Mouse (Mus musculus) hindbrain, embryonic 10.5 days (tissue): ENCODE results near the gene Fancd2. TPM values are rescaled to one million over a fixed set of nuclear protein-coding genes. Genes with fewer than 3 reads are reported as not detected.
A peak's percentile ranks its signal among the peaks of the same experiment; 100 is the strongest.

Experiments used
- DNase-seq: peaks from one replicate; pipeline ENCODE4 v3.0.0-alpha.2; 2017; ENCODE audit warnings: low spot score
- H3K27ac ChIP-seq: fragments of 300-500 bp; sonication (generic); 2 replicates; pipeline ENCODE4 v1.5.1; 2016; ENCODE audit warnings: mild to moderate bottlenecking, moderate library complexity
- H3K27me3 ChIP-seq: fragments of 300-500 bp; sonication (generic); 2 replicates; pipeline ENCODE4 v1.6.1; 2016; ENCODE audit warnings: mild to moderate bottlenecking; ENCODE audit not compliant: poor library complexity, insufficient read depth, severe bottlenecking
- H3K36me3 ChIP-seq: fragments of 300-500 bp; sonication (generic); 2 replicates; pipeline ENCODE4 v1.6.1; 2016; ENCODE audit warnings: mild to moderate bottlenecking, moderate library complexity
- H3K4me1 ChIP-seq: fragments of 300-500 bp; sonication (generic); replicated peaks from 2 replicates; pipeline ENCODE4 v1.6.1; 2016; ENCODE audit warnings: mild to moderate bottlenecking
- H3K4me3 ChIP-seq: fragments of 300-500 bp; sonication (generic); 2 replicates; pipeline ENCODE4 v1.5.1; 2016; ENCODE audit warnings: mild to moderate bottlenecking, moderate library complexity
- H3K9me3 ChIP-seq: fragments of 300-500 bp; sonication (generic); 2 replicates; pipeline ENCODE4 v1.6.1; 2016; ENCODE audit warnings: mild to moderate bottlenecking, moderate library complexity
- WGBS: fragments of 180-500 bp; shearing (Covaris S2); methylation state at CpG from one replicate; pipeline ENCODE4 v1.1.7; 2016; 5-methylcytosine and 5-hydroxymethylcytosine counted together
- polyA plus RNA-seq: library from polyadenylated mRNA; unstranded; fragments of >200 nt; fragmentation: Nextera tagmentation; extraction: Ambion mirVana; gene quantifications from 2 replicates; pipeline ENCODE4 v1.2.1, GENCODE M21; 2016

Gene Fancd2
- polyA plus RNA-seq, 1 experiment from 2014 or later, result 13.2 TPM

GRCm38 (mm10) chr6:113624989-113625770, 93.7 kb downstream of the Fancd2 start:
- no peak for DNase-seq
- H3K36me3 ChIP-seq, result peaks cover 44% of the 10 kb centered on the region
- peak overlapping the region; percentile 78 for H3K4me3 ChIP-seq

DNA sequence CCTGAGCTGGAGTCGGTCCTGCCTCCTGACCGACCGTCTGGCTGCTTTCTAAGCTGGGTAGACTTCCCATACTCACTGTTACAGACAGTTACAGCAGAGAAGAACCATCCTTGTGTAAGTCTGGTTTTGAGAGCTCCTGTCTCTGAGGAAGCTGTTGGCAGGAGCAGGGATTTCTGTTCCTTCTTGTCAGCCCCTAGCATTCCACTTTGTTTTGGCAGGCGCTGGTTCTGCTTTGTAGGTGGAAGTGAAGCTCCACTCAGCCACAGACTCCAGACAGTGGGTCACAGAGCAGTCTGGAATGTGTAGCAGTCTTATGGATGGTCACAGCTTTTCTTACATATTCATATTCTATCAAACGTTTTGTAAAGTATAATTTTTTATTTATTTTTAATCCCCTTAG, 98.8 kb downstream of the Fancd2 start:
- no peak overlapping the region for H3K27ac ChIP-seq
- DNase-seq, result no peak
- H3K27me3 ChIP-seq, result no peaks in the 10 kb centered on the region
- H3K4me3 ChIP-seq, result no peak overlapping the region
- peaks cover 10% of the 10 kb centered on the region for H3K4me1 ChIP-seq
- H3K9me3 ChIP-seq, result no peaks in the 10 kb centered on the region
- WGBS, result 88% methylated on average over 5 of the region's 5 CpGs
- peaks cover 82% of the 10 kb centered on the region for H3K36me3 ChIP-seq

More at GRCm38 (mm10) chr6:113624989-113625770, 93.7 kb downstream of the Fancd2 start:
- Histone ChIP-seq H3K9me3 (no peaks in the 10 kb centered on the region), H3K27me3 (no peaks in the 10 kb centered on the region), H3K27ac (0 out of 2 replicates have a peak overlapping the region, but pooled peaks have one; percentile 95), H3K4me1 (peaks cover 22% of the 10 kb centered on the region)
- WGBS, result 67% methylated on average over 5 of the region's 5 CpGs

GRCm38 (mm10) chr6:113632863-113633262, 101.4 kb downstream of the Fancd2 start:
- DNase-seq, result no peak

GRCm38 (mm10) chr6:113638302-113639040, 107.0 kb downstream of the Fancd2 start, which contains the start of gene Irak2:
Gene Irak2 (plus strand): TSS chr6:113638467.
- H3K27me3 ChIP-seq, result no peaks in the 10 kb centered on the region
- H3K27ac ChIP-seq, result peak within 1 kb of the TSS; percentile 78
- no peaks in the 10 kb centered on the region for H3K9me3 ChIP-seq
- peaks cover 14% of the 10 kb centered on the region for H3K4me1 ChIP-seq
- peaks cover 6% of the 10 kb centered on the region for H3K36me3 ChIP-seq
- peak; percentile 93 for DNase-seq
- H3K4me3 ChIP-seq, result peak within 1 kb of the TSS; percentile 57
- 9% methylated on average over 37 of the region's 37 CpGs for WGBS

More at GRCm38 (mm10) chr6:113632863-113633262, 101.4 kb downstream of the Fancd2 start:
- Histone ChIP-seq H3K4me1 (no peaks in the 10 kb centered on the region), H3K36me3 (peaks cover 61% of the 10 kb centered on the region), H3K9me3 (no peaks in the 10 kb centered on the region), H3K4me3 (no peak overlapping the region), H3K27me3 (no peaks in the 10 kb centered on the region), H3K27ac (no peak overlapping the region)
- WGBS, result 90% methylated on average over 4 of the region's 4 CpGs

- peaks cover 14% of the 10 kb centered on the region for H3K4me1 ChIP-seq
- no peak for DNase-seq
- 89% methylated on average over 4 of the region's 4 CpGs for WGBS
Observed at GRCm38 (mm10) chr6:113639201-113639600, 107.7 kb downstream of the Fancd2 start.

GRCm38 (mm10) chr6:113642605-113643004, 111.1 kb downstream of the Fancd2 start:
- Histone ChIP-seq H3K4me3 (no peak overlapping the region), H3K27ac (no peak overlapping the region), H3K36me3 (no peaks in the 10 kb centered on the region), H3K27me3 (no peaks in the 10 kb centered on the region), H3K4me1 (peaks cover 14% of the 10 kb centered on the region), H3K9me3 (no peaks in the 10 kb centered on the region)
- WGBS, result 87% methylated on average over 8 of the region's 8 CpGs
- DNase-seq, result no peak

More at GRCm38 (mm10) chr6:113639201-113639600, 107.7 kb downstream of the Fancd2 start:
- no peak overlapping the region for H3K27ac ChIP-seq
- H3K36me3 ChIP-seq, result 0 out of 2 replicates have a peak, but pooled peaks cover under 1% of the 10 kb centered on the region
- H3K9me3 ChIP-seq, result no peaks in the 10 kb centered on the region
- H3K27me3 ChIP-seq, result no peaks in the 10 kb centered on the region
- H3K4me3 ChIP-seq, result no peak overlapping the region

GRCm38 (mm10) chr6:113643021-113643420, 111.5 kb downstream of the Fancd2 start:
- H3K36me3 ChIP-seq, result no peaks in the 10 kb centered on the region
- H3K27me3 ChIP-seq, result no peaks in the 10 kb centered on the region
- no peak for DNase-seq
- WGBS, result 83% methylated on average over 4 of the region's 4 CpGs
- H3K4me3 ChIP-seq, result no peak overlapping the region
- H3K9me3 ChIP-seq, result no peaks in the 10 kb centered on the region
- H3K4me1 ChIP-seq, result peaks cover 14% of the 10 kb centered on the region
- H3K27ac ChIP-seq, result no peak overlapping the region

GRCm38 (mm10) chr6:113643967-113644366, 112.5 kb downstream of the Fancd2 start:
- DNase-seq, result no peak
- no peaks in the 10 kb centered on the region for H3K36me3 ChIP-seq
- H3K27me3 ChIP-seq, result no peaks in the 10 kb centered on the region
- no peaks in the 10 kb centered on the region for H3K9me3 ChIP-seq
- no peak overlapping the region for H3K4me3 ChIP-seq
- peaks cover 6% of the 10 kb centered on the region for H3K4me1 ChIP-seq
- 91% methylated on average over 2 of the region's 2 CpGs for WGBS
- no peak overlapping the region for H3K27ac ChIP-seq

DNA sequence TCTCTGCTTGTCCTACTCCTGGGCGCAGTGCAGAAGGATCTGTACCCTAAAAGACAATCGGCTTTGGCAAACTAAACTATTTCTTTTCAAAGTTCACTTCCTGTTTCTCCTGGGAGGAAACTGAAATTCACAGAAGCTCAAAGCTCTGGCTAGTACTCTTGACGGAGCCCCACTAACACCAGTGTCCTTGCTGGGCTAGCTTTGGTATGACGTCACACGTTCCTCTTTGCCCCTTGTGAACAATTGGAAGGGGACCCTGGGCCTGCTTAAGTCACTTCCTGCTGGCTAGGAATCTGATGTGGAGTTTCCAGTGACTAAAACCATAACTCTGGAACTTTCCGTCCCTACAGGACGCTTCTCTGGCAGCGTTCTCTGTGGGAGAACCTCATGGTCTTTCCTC, 113.3 kb downstream of the Fancd2 start:
- no peaks in the 10 kb centered on the region for H3K27me3 ChIP-seq
- no peaks in the 10 kb centered on the region for H3K9me3 ChIP-seq
- no peak overlapping the region for H3K4me3 ChIP-seq
- no peak for DNase-seq
- WGBS, result 86% methylated on average over 8 of the region's 8 CpGs
- no peaks in the 10 kb centered on the region for H3K36me3 ChIP-seq
- H3K4me1 ChIP-seq, result peaks cover 6% of the 10 kb centered on the region
- H3K27ac ChIP-seq, result no peak overlapping the region

Other genes with a start within 250 kb of the Fancd2 start
- gene Cpne9, start 249.4 kb upstream of the Fancd2 start, polyA plus RNA-seq, result 0.35 and 0.58 TPM in 2 replicates
- gene Brpf1, start 224.5 kb upstream of the Fancd2 start, polyA plus RNA-seq, result 25.4 and 26.9 TPM in 2 replicates
- 15.7 and 16.1 TPM in 2 replicates for gene Ogg1, start 204.7 kb upstream of the Fancd2 start, polyA plus RNA-seq
- 42.3 and 58.0 TPM in 2 replicates for gene Camk1, start 187.7 kb upstream of the Fancd2 start, polyA plus RNA-seq
- gene Tada3, start 153.8 kb upstream of the Fancd2 start, polyA plus RNA-seq, result 63.1 and 63.9 TPM in 2 replicates
- gene Arpc4, start 153.6 kb upstream of the Fancd2 start, polyA plus RNA-seq, result 393 and 423 TPM in 2 replicates
- 5.3 and 7.4 TPM in 2 replicates for gene Ttll3, start 142.4 kb upstream of the Fancd2 start, polyA plus RNA-seq
- 34.9 and 36.3 TPM in 2 replicates for gene Rpusd3, start 112.3 kb upstream of the Fancd2 start, polyA plus RNA-seq
- not detected in 2 replicates for gene Cidec, start 95.9 kb upstream of the Fancd2 start, polyA plus RNA-seq
- 86.5 and 87.9 TPM in 2 replicates for gene Jagn1, start 89.1 kb upstream of the Fancd2 start, polyA plus RNA-seq
- 1.7 and 2.2 TPM in 2 replicates for gene Il17re, start 73.2 kb upstream of the Fancd2 start, polyA plus RNA-seq
- gene Il17rc, start 60.3 kb upstream of the Fancd2 start, polyA plus RNA-seq, result 6.0 and 6.7 TPM in 2 replicates
- 36.7 and 42.5 TPM in 2 replicates for gene Creld1, start 48.4 kb upstream of the Fancd2 start, polyA plus RNA-seq
- gene Prrt3, start 29.8 kb upstream of the Fancd2 start, polyA plus RNA-seq, result 1.8 TPM in 2 replicates
- 79.0 and 81.8 TPM in 2 replicates for gene Emc3, start within 50 bp of the Fancd2 start, polyA plus RNA-seq
- gene Fancd2os, start 69.0 kb downstream of the Fancd2 start, polyA plus RNA-seq, result 0.20 and 0.21 TPM in 2 replicates
- 209 and 225 TPM in 2 replicates for gene Brk1, start 73.1 kb downstream of the Fancd2 start, polyA plus RNA-seq
- 43.0 and 45.8 TPM in 2 replicates for gene Vhl, start 92.3 kb downstream of the Fancd2 start, polyA plus RNA-seq
- 5.1 and 6.8 TPM in 2 replicates for gene Irak2, start 106.8 kb downstream of the Fancd2 start, polyA plus RNA-seq
- 0.41 and 1.2 TPM in 2 replicates for gene Tatdn2, start 165.4 kb downstream of the Fancd2 start, polyA plus RNA-seq
- gene Ghrl, start 188.2 kb downstream of the Fancd2 start, polyA plus RNA-seq, result 0.98 TPM in 1 of 2 replicates, not detected in the other
- gene Sec13, start 209.1 kb downstream of the Fancd2 start, polyA plus RNA-seq, result 291 and 296 TPM in 2 replicates